Mouse (Mus musculus) small intestine, adult 2 months (tissue): ENCODE data around the gene Prkg1.

Experiments
- CTCF ChIP-seq: fragments of 200-500 bp; IDR thresholded peaks from 2 replicates; pipeline ENCODE4 v1.5.1; 2012; ENCODE audit warnings: low read depth, mild to moderate bottlenecking, control low read depth, inconsistent platforms, low read length, moderate library complexity, mixed read lengths; ENCODE audit not compliant: insufficient replicate concordance, insufficient read length; ENCODE audit errors: extremely low read depth
- POLR2A ChIP-seq: fragments of 200-500 bp; IDR thresholded peaks from 2 replicates; pipeline ENCODE4 v1.6.1; 2012; ENCODE audit warnings: low read depth, mild to moderate bottlenecking, control low read depth, inconsistent platforms, low read length, moderate library complexity

DNA sequence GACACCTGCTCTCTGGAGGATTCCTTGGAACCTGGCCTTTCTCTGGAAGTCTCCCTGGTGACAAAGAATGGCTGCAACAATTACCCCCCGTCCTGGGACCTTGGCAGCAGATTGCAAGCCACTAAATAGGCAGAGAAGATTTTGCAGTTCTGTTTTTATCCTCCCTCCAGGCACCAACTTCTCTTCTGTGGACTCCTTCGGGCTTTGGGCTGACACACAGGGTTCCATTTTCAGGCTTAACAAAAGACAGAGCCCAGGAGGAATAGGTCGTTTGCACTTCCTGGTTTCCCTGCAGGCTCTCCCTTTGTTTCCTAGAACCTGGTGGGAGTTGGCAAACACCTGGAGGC is 690.1 kb downstream of the Prkg1 start:
- TF ChIP-seq CTCF (no peak), POLR2A (no peak)
